In the genomic region with DNA sequence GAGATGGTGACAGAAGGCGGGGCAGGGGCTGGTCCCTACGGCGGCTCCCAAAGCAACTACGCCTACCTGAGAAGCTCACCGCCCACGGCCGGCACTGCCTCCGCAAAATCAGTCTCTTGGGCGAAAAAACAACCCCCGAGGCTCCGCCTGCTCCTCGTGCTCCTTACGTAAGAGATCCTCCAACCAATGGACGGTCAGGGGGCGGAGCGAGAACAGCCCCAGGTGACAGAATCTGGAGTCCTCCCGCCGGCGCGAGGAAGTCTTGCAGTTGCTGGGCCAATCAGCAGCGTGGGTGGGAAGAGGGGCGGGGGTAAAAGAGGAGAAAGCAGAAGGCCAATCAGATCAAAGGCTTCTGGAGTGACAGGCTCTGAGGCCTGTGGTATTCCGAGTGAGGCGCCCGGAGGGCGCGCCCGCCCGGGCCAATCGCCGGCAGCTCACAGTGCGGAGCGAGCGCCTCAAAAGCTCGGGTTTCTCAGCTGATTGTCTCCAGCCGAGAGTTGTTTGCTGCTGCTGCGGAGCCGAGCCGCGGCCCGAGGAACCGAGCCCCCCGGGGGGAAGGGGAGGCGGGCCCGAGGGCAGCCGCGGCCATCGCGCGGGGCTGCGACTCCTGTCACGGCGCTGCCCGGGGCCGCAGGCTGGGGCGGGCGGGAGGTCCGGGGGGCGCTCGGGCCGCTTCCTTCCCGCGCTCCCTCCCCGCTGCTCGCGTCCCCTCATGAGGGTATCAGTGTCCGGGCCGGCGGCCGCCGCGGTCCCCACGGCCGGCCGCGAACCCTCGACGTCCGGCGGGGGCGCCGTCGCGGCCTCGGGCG, we compare ENCODE assay signal across 8 mouse cellular contexts. TPM values are rescaled to one million over a fixed set of nuclear protein-coding genes. Genes with fewer than 3 reads are reported as not detected.
DNase-seq lines count a peak whose midpoint lies in the region; ATAC-seq lines count a peak whose summit lies in the region.

Gene Gpr137c (plus strand): TSS at position 437 of the 809 bp plus-strand sequence.

- H3K9me3 ChIP-seq in embryonic facial prominence, embryonic 11.5 days (replicated peaks; ENCODE audit: control insufficient read depth, low read length) = no peaks in the 10 kb centered on the region
- H3K9me3 ChIP-seq in intestine, embryonic 16.5 days (ENCODE audit: control insufficient read depth, low read length) = no peaks in the 10 kb centered on the region

- under 1% methylated on average over 51 of the region's 86 CpGs for whole genome bisulfite sequencing in embryonic facial prominence, embryonic 11.5 days
- under 1% methylated on average over 77 of the region's 86 CpGs for WGBS in intestine, embryonic 16.5 days

- peak; percentile 98 for DNase-seq in adrenal gland, postnatal 25 days
- DNase-seq in embryonic facial prominence, embryonic 11.5 days (ENCODE audit: low spot score) = peak; percentile 100
- DNase-seq in gonadal fat pad, adult 2 months (ENCODE audit: low read depth) = peak; percentile 69
- peak; percentile 98 to 100 for DNase-seq in left cerebral cortex, postnatal 25 days (ENCODE audit: low spot score in 2 of 2)
- peak; percentile 99 for DNase-seq in mesoderm, embryonic 11.5 days (ENCODE audit: low read depth, low spot score)
- peak; percentile 98 for DNase-seq in right cerebral cortex, postnatal 25 days
- peak; percentile 96 to 99 for DNase-seq in urinary bladder, postnatal 36 days (ENCODE audit: low spot score in 2 of 2)

- intact Hi-C loops in left cerebral cortex, postnatal 25 days (cut with DNase I) = loop anchor here (5.0 kb wide), 1 partner anchor 98 kb away; the partner anchor contains the start of gene Ero1l

- no peaks in the 10 kb centered on the region for H3K36me3 ChIP-seq in embryonic facial prominence, embryonic 11.5 days (replicated peaks; ENCODE audit: control insufficient read depth, insufficient read depth, low read depth, low read length)
- H3K36me3 ChIP-seq in intestine, embryonic 16.5 days (ENCODE audit: control insufficient read depth, insufficient read depth, low read length) = no peaks in the 10 kb centered on the region

- peak; percentile 99 for ATAC-seq in embryonic facial prominence, embryonic 11.5 days (replicated peaks; ENCODE audit: insufficient number of reproducible peaks, low FRiP score, low TSS enrichment, low read depth)
- ATAC-seq in intestine, embryonic 16.5 days = peak; percentile 98

- peak within 1 kb of the TSS; percentile 88 for H3K4me3 ChIP-seq in embryonic facial prominence, embryonic 11.5 days (ENCODE audit: low read depth, low read length)
- peak within 1 kb of the TSS; percentile 83 for H3K4me3 ChIP-seq in intestine, embryonic 16.5 days (ENCODE audit: low read length)

- H3K27ac ChIP-seq in embryonic facial prominence, embryonic 11.5 days (replicated peaks; ENCODE audit: low read depth, low read length) = peak within 1 kb of the TSS; percentile 83
- peak within 1 kb of the TSS; percentile 89 for H3K27ac ChIP-seq in intestine, embryonic 16.5 days (ENCODE audit: low read length)

- H3K4me1 ChIP-seq in embryonic facial prominence, embryonic 11.5 days (ENCODE audit: control insufficient read depth, insufficient read depth, low read length) = no peaks in the 10 kb centered on the region
- H3K4me1 ChIP-seq in intestine, embryonic 16.5 days (ENCODE audit: control insufficient read depth, insufficient read depth, low read length) = no peaks in the 10 kb centered on the region

- peak within 1 kb of the TSS; percentile 85 for H3K9ac ChIP-seq in embryonic facial prominence, embryonic 11.5 days (replicated peaks; ENCODE audit: low read length)
- H3K9ac ChIP-seq in intestine, embryonic 16.5 days (ENCODE audit: low read depth, low read length) = peak within 1 kb of the TSS; percentile 87

- H3K27me3 ChIP-seq in embryonic facial prominence, embryonic 11.5 days (ENCODE audit: control insufficient read depth, insufficient read depth, low read length) = no peaks in the 10 kb centered on the region
- H3K27me3 ChIP-seq in intestine, embryonic 16.5 days (replicated peaks; ENCODE audit: control insufficient read depth, insufficient read depth, low read length) = no peaks in the 10 kb centered on the region

- peak within 1 kb of the TSS; percentile 93 for H3K4me2 ChIP-seq in embryonic facial prominence, embryonic 11.5 days (ENCODE audit: low read depth, low read length)
- H3K4me2 ChIP-seq in intestine, embryonic 16.5 days (ENCODE audit: low read depth, low read length) = peak within 1 kb of the TSS; percentile 98

RNA-seq across cellular contexts. Expression of gene Gpr137c, which starts in this region (rescaled TPM):
- total RNA-seq in adrenal gland, postnatal 25 days (2021) = 1.7 and 2.8 TPM in 2 replicates
- polyA plus RNA-seq in embryonic facial prominence, embryonic 11.5 days (2014; fragmentation: Nextera tagmentation; extraction: Ambion mirVana) = 4.4 and 5.4 TPM in 2 replicates
- 14.4 and 14.8 TPM in 2 replicates for polyA plus RNA-seq in gonadal fat pad, adult 2 months (2012; rRNA removed)
- 0.82 and 0.93 TPM in 2 replicates for polyA plus RNA-seq in intestine, embryonic 16.5 days (2015; fragmentation: Nextera tagmentation; extraction: Ambion mirVana)
- total RNA-seq in left cerebral cortex, postnatal 25 days (2021) = 10 to 100 TPM; 29.8 to 39.9 TPM

Comparison
In these comparisons a context has a peak if more than half of its experiments do, and no peak if none do; other contexts are left out.
1. Peak in every context shown above with its lines: DNase-seq, ATAC-seq, H3K4me3 ChIP-seq and H3K27ac ChIP-seq.
2. Peak in ATAC-seq, H3K4me3 ChIP-seq, H3K27ac ChIP-seq, H3K9ac ChIP-seq and H3K4me2 ChIP-seq in intestine, embryonic 16.5 days; RNA of the gene not detected or under 1 TPM.